22 mouse cellular contexts compared by ENCODE assay signal in the genomic region with DNA sequence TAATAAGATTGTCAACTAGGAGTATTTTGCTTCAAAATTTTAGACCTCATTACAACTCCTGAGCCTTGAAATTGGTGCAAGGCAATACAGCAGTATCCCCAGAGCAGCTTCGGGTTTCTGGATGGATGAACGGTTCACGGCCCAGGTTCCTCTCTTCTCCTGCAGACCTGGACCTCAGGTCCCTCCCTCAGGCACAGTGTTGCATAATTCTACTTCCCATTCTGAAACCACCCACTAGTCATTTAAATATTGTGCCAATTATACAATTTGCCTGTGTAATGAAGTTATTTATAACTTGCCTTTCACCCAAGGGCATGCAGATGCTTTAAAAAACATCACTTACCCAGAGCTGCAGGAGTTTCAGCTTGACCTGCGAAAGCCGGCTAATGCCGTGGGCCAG. TPM values are rescaled to one million over a fixed set of nuclear protein-coding genes. Genes with fewer than 3 reads are reported as not detected.
A peak's percentile ranks its signal among the peaks of the same experiment; 100 is the strongest.
DNase-seq lines count a peak whose midpoint lies in the region; ATAC-seq and TF ChIP-seq lines count a peak whose summit lies in the region.
"Had no signal": no experiment of that assay in that cellular context is flagged by ENCODE, and none has a peak within 500 bp of the region (broad histone marks: within the 10 kb centered on the region; RNA-seq: fewer than 3 reads in every experiment).

No protein-coding gene starts in this region.

- no peaks in the 10 kb centered on the region for H3K27me3 ChIP-seq in kidney, adult 2 months (replicated peaks; ENCODE audit: control insufficient read depth, insufficient read depth, low read length)
- H3K27me3 ChIP-seq: forebrain, embryonic 13.5 days; heart, embryonic 13.5 days; hindbrain, embryonic 12.5 days had no signal

- peaks cover 3% of the 10 kb centered on the region; the same call in 1 of the 2 replicates for H3K4me1 ChIP-seq in kidney, adult 2 months (ENCODE audit: control insufficient read depth, insufficient read depth, low read length)
- H3K4me1 ChIP-seq: forebrain, embryonic 13.5 days; heart, embryonic 13.5 days; hindbrain, embryonic 12.5 days had no signal

- no peak for TF ChIP-seq CTCF in kidney, adult 2 months (conservative IDR thresholded peaks at IDR 0.05; ENCODE audit: insufficient read depth, insufficient read length, low read depth, low read length)
- no peak for TF ChIP-seq CTCF in left cerebral cortex, adult 2 months (IDR thresholded peaks at IDR 0.05)

- intact Hi-C loops in left cerebral cortex, adult 2 months (cut with DNase I): no loop called here

- no peak for TF ChIP-seq POLR2A in kidney, adult 2 months (IDR thresholded peaks at IDR 0.05; ENCODE audit: low read depth, low read length)

- no peak overlapping the region for H3K4me3 ChIP-seq in kidney, adult 2 months (ENCODE audit: insufficient read depth, low read depth, low read length)
- no peak overlapping the region for H3K4me3 ChIP-seq in left cerebral cortex, adult 2 months
- H3K4me3 ChIP-seq: embryonic facial prominence, embryonic 10.5 days; forebrain, embryonic 13.5 days; heart, embryonic 13.5 days; hindbrain, embryonic 12.5 days had no signal

- WGBS in kidney, adult 2 months: 60% methylated on average over 6 of the region's 6 CpGs

- H3K27ac ChIP-seq in kidney, adult 2 months (ENCODE audit: insufficient read depth, low read depth, low read length): peak overlapping the region; percentile 71
- peak overlapping the region; percentile 5 for H3K27ac ChIP-seq in left cerebral cortex, adult 2 months
- H3K27ac ChIP-seq: embryonic facial prominence, embryonic 10.5 days; forebrain, embryonic 13.5 days; heart, embryonic 13.5 days; hindbrain, embryonic 12.5 days had no signal

- no peak for DNase-seq in frontal cortex, adult 2 months (ENCODE audit: extremely low spot score in 1 of 2, low spot score in 1 of 2)
- DNase-seq in kidney, adult 2 months: peak; percentile 73
- DNase-seq in kidney, postnatal 4 days: no peak
- no peak for DNase-seq in left cerebral cortex, adult 2 months (ENCODE audit: extremely low spot score in 1 of 2, low spot score in 2 of 2)
- DNase-seq in left cerebral cortex, adult 18-20 months (ENCODE audit: low spot score in 2 of 2): no peak
- peak; percentile 28 to 63 for DNase-seq in kidney, postnatal 25 days
- no peak for DNase-seq in cerebellum, postnatal 14 days
- DNase-seq: adrenal gland, postnatal 10 days; cerebellum, adult 11-12 months; cerebellum, adult 9-10 months; cerebellum, postnatal 36 days; forebrain, postnatal 0 days; gastrocnemius, postnatal 36 days; heart, adult 11 months; heart, postnatal 36 days had no signal

- ATAC-seq in frontal cortex, adult (ENCODE audit: low TSS enrichment): peak; percentile 36; the same call in 1 of the 2 replicates
- ATAC-seq: CD4-positive, CD25-positive, alpha-beta regulatory T cell, adult 4 months; forebrain, embryonic 13.5 days; forebrain, postnatal 0 days had no signal

- no peaks in the 10 kb centered on the region for H3K36me3 ChIP-seq in kidney, adult 2 months (ENCODE audit: control insufficient read depth, insufficient read depth, low read length)
- H3K36me3 ChIP-seq: embryonic facial prominence, embryonic 10.5 days; heart, embryonic 13.5 days; hindbrain, embryonic 12.5 days had no signal

RNA-seq across cellular contexts. Expression of gene Cog2, which starts 31.3 kb away (rescaled TPM):
- 26.0 and 28.9 TPM in 2 replicates for polyA plus RNA-seq in frontal cortex, adult 2 months (2012; rRNA removed)
- 21.2 and 21.3 TPM in 2 replicates for polyA plus RNA-seq in kidney, adult 2 months (2012; rRNA removed)
- total RNA-seq in left cerebral cortex, adult 2 months (2021): 10 to 100 TPM; 35.1 to 46.5 TPM
- total RNA-seq in left cerebral cortex, adult 18-20 months (2021): 10 to 100 TPM; 35.4 to 37.7 TPM

RNA-seq across cellular contexts. Expression of gene Pgbd5, which starts 49.9 kb away (rescaled TPM):
- polyA plus RNA-seq in frontal cortex, adult 2 months (2012; rRNA removed): 150 and 161 TPM in 2 replicates
- polyA plus RNA-seq in kidney, adult 2 months (2012; rRNA removed): 0.39 and 0.41 TPM in 2 replicates
- 100 to 1,000 TPM; 208 to 221 TPM for total RNA-seq in left cerebral cortex, adult 2 months (2021)
- 100 to 1,000 TPM; 208 to 219 TPM for total RNA-seq in left cerebral cortex, adult 18-20 months (2021)
- total RNA-seq: MEL had no signal
- polyA plus RNA-seq: CD4-positive, CD25-positive, alpha-beta regulatory T cell, adult 4 months had no signal

Comparison
In these comparisons a context has a peak if more than half of its experiments do, and no peak if none do; other contexts are left out.
1. DNase-seq: peak in kidney, adult 2 months (single experiment) and kidney, postnatal 25 days (2 of 2); none in frontal cortex, adult 2 months (0 of 2), kidney, postnatal 4 days (0 of 2), left cerebral cortex, adult 2 months (0 of 2), left cerebral cortex, adult 18-20 months (0 of 2) and cerebellum, postnatal 14 days (0 of 2).